Mouse (Mus musculus) left cerebral cortex, postnatal 14 days (tissue): ENCODE data around the gene Ppp5c. TPM values are rescaled to one million over a fixed set of nuclear protein-coding genes. Genes with fewer than 3 reads are reported as not detected.

Experiments used
- DNase-seq, 2 experiments: peaks; one replicate each; pipeline ENCODE4 v3.0.0; 2021 to 2022; ENCODE audit warnings: low spot score in 2 of 2, mixed read lengths in 1 of 2
- intact Hi-C: fragments of 180-260 bp; cut with DNase I; formaldehyde crosslinking; loops from one replicate; pipeline ENCODE4 v1.15.1; 2025
- total RNA-seq, 2 experiments: library from RNA; stranded (reverse); gene quantifications; 2 replicates each; pipeline ENCODE4 v1.2.3; 2021

The Ppp5c gene
- total RNA-seq, 2 experiments from 2014 or later: 182 to 185 TPM

DNA sequence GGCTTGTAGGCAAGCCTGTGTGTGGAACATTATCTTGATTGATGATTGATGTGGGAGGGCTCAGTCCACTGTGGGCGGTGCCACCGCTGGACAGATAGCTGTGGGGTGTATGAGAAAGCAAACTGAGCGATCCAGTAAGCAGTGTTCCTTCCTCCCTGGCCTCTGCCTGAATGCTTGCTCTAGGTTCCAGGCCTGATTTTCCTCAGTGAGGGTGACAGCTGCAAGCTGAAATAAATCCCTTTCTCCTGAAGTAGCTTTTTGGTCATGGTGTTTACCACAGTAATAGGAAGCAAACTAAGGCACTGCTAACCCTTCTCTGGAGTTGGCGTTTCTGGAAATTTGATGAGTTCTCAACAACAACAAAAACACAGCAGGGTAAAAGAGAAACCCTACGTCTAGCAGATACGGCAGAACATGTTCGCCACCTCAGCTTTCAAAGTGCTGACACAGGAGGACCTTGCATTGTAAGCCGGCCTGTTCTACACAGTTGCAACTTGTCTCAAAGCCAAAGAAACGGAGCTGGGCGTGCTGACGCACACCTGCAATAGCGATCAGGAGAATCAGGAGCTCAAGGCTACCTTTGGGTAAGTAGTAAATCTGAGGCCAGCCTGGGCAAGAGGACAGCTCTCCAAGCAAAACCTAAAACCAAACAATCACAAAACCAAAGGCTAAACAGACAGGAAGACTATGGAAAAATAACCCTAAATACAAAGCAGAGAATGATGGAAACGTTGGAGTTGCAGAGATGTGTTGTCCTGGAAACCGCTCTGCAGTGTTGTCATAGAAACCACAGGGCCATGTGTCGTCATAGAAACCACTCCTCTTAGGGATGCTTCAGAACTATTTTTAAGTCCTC lies 71.1 kb downstream of the Ppp5c start:
- intact Hi-C loops: no loop called here
- DNase-seq: peak; percentile 76 to 89

DNA sequence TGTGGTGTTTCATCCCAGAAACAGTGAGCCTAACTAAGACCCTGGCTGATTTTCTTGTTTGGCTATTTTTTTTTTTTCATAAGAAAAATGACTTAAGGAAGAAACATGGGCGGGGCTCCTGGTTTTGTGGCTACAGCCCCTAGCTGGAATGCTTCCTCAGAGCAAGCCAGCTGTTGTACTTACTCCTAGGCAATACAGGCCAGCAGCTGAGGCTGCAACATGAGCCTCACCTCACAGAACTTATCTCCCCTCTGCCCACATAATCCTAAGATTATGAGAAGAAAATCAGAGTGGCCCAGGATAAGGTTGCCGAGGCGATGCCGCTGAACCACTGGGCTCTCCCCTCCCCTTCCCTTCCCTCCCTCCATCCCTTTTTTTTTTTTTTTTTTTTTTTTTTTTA lies 72.0 kb downstream of the Ppp5c start:
- no peak for DNase-seq
- intact Hi-C loops: no loop called here

Other genes starting within 250 kb of the Ppp5c start
- 1 to 10 TPM; 3.8 to 5.7 TPM for gene Slc1a5, start 246.6 kb downstream of the Ppp5c start, total RNA-seq
- gene Strn4, start 212.0 kb downstream of the Ppp5c start, total RNA-seq: 100 to 1,000 TPM; 333 to 347 TPM
- gene Fkrp, start 211.2 kb downstream of the Ppp5c start, total RNA-seq: 10 to 100 TPM; 50.3 to 57.2 TPM
- 1 to 10 TPM; 9.0 to 9.3 TPM for gene Prkd2, start 185.0 kb downstream of the Ppp5c start, total RNA-seq
- gene Dact3, start 152.6 kb downstream of the Ppp5c start, total RNA-seq: 100 to 1,000 TPM; 130 to 141 TPM
- 1 to 10 TPM; 1.2 to 1.5 TPM for gene Gng8, start 136.1 kb downstream of the Ppp5c start, total RNA-seq
- gene Ptgir, start 121.4 kb downstream of the Ppp5c start, total RNA-seq: under 1 TPM in 1 of 2 experiments, not detected in 1; 0.11 TPM
- 1,000 to 10,000 TPM; 2,088 to 2,136 TPM for gene Calm3, start 103.8 kb downstream of the Ppp5c start, total RNA-seq
- 100 to 1,000 TPM; 215 to 249 TPM for gene Pnmal2, start 83.2 kb downstream of the Ppp5c start, total RNA-seq
- 10 to 100 TPM; 85.4 to 91.6 TPM for gene Pnmal1, start 68.2 kb downstream of the Ppp5c start, total RNA-seq
- 10 to 100 TPM; 59.2 to 61.7 TPM for gene Gm42372, start 44.8 kb downstream of the Ppp5c start, total RNA-seq
- gene Ccdc8, start 35.2 kb downstream of the Ppp5c start, total RNA-seq: 1 to 10 TPM; 3.0 TPM
- 10 to 100 TPM in 1 of 2 experiments, 1 to 10 TPM in 1; 8.3 to 16.0 TPM for gene Hif3a, start 34.5 kb upstream of the Ppp5c start, total RNA-seq
- gene Psg16, start 46.1 kb upstream of the Ppp5c start, total RNA-seq: 1 to 10 TPM; 3.8 to 4.2 TPM
- gene Ceacam3, start 122.4 kb upstream of the Ppp5c start, total RNA-seq: not detected
- gene Psg29, start 175.6 kb upstream of the Ppp5c start, total RNA-seq: not detected